Mouse (Mus musculus): ENCODE results near the gene Trem2.
A peak's percentile ranks its signal among the peaks of the same experiment; 100 is the strongest.
"Not testable (repeated sequence)": the region's sequence is repeated elsewhere in the genome, so short reads cannot be mapped to it uniquely, and the experiment has no call there.

The Trem2 gene

GRCm38 (mm10) chr17:48346231-48346630, at the start of gene Trem2:
Trem2 (plus strand) TSS chr17:48346401.
- DNase-seq, result no peak

- no peak for DNase-seq
Measured at GRCm38 (mm10) chr17:48299203-48299602, 47.0 kb upstream of the Trem2 start, which contains the start of gene Treml2. Treml2 (plus strand) TSS chr17:48299498.

- DNase-seq, result no peak
Measured at GRCm38 (mm10) chr17:48299756-48300155, 46.4 kb upstream of the Trem2 start.

- no peak for DNase-seq
Measured at GRCm38 (mm10) chr17:48300199-48300598, 46.0 kb upstream of the Trem2 start.

- DNase-seq, result no peak
Measured at GRCm38 (mm10) chr17:48300861-48301260, 45.3 kb upstream of the Trem2 start.

GRCm38 (mm10) chr17:48301792-48302191, 44.4 kb upstream of the Trem2 start:
- no peak for DNase-seq

- no peak for DNase-seq
Measured at GRCm38 (mm10) chr17:48312124-48312523, 34.1 kb upstream of the Trem2 start.

GRCm38 (mm10) chr17:48315905-48316579, 30.2 kb upstream of the Trem2 start, which contains the start of gene B430306N03Rik:
B430306N03Rik (plus strand) TSS chr17:48316141.
- DNase-seq, result not testable (repeated sequence)

- DNase-seq, result no peak
Measured at GRCm38 (mm10) chr17:48318686-48319085, 27.5 kb upstream of the Trem2 start.

GRCm38 (mm10) chr17:48321279-48321678, 24.9 kb upstream of the Trem2 start:
- no peak for DNase-seq

GRCm38 (mm10) chr17:48323236-48323635, 23.0 kb upstream of the Trem2 start:
- no peak for DNase-seq

- DNase-seq, result no peak
Measured at GRCm38 (mm10) chr17:48324258-48324657, 21.9 kb upstream of the Trem2 start.

GRCm38 (mm10) chr17:48325093-48325492, 21.1 kb upstream of the Trem2 start:
- DNase-seq, result no peak

GRCm38 (mm10) chr17:48325638-48326037, 20.6 kb upstream of the Trem2 start:
- no peak for DNase-seq

- DNase-seq, result no peak
Measured at GRCm38 (mm10) chr17:48326656-48327055, 19.5 kb upstream of the Trem2 start.

- DNase-seq, result no peak
Measured at GRCm38 (mm10) chr17:48332524-48332923, 13.7 kb upstream of the Trem2 start.

- no peak for DNase-seq
Measured at GRCm38 (mm10) chr17:48334186-48334585, 12.0 kb upstream of the Trem2 start.

- peak; percentile 90 for DNase-seq
Measured at GRCm38 (mm10) chr17:48336857-48337256, 9.3 kb upstream of the Trem2 start.

- no peak for DNase-seq
Measured at GRCm38 (mm10) chr17:48340267-48340666, 5.9 kb upstream of the Trem2 start.

GRCm38 (mm10) chr17:48341947-48342346, 4.3 kb upstream of the Trem2 start:
- no peak for DNase-seq

GRCm38 (mm10) chr17:48343065-48343464, 3.1 kb upstream of the Trem2 start:
- no peak for DNase-seq

GRCm38 (mm10) chr17:48345824-48346223, 377 bp upstream of the Trem2 start:
- DNase-seq, result no peak

- DNase-seq, result no peak
Measured at GRCm38 (mm10) chr17:48346834-48347233, 633 bp downstream of the Trem2 start.

- no peak for DNase-seq
Measured at GRCm38 (mm10) chr17:48347287-48347686, 1.1 kb downstream of the Trem2 start.

- DNase-seq, result no peak
Measured at GRCm38 (mm10) chr17:48350681-48351193, 4.5 kb downstream of the Trem2 start.

All from kidney, postnatal 10 days (tissue).